Mouse (Mus musculus) testis, adult 2 months (tissue): ENCODE results near the gene Nr1h2.

Experiments used
- CTCF ChIP-seq: fragments of 200-500 bp; IDR thresholded peaks from 2 replicates; pipeline ENCODE4 v1.5.1; 2012; ENCODE audit warnings: low read depth, mild to moderate bottlenecking, inconsistent platforms, low read length, moderate library complexity; ENCODE audit not compliant: control insufficient read depth, insufficient read depth, insufficient replicate concordance
- POLR2A ChIP-seq: fragments of 200-500 bp; IDR thresholded peaks from 2 replicates; pipeline ENCODE4 v1.6.1; 2012; ENCODE audit warnings: low read depth, mild to moderate bottlenecking, inconsistent platforms, low read length, moderate library complexity; ENCODE audit not compliant: control insufficient read depth

GRCm38 (mm10) chr7:44553196-44553764 lies 471 bp downstream of the Nr1h2 start:
- TF ChIP-seq POLR2A = no peak
- no peak for TF ChIP-seq CTCF
